Mouse (Mus musculus) right cerebral cortex, adult 2 months (tissue): ENCODE measurements around the gene Sbk1.
"Not testable (repeated sequence)": the region's sequence is repeated elsewhere in the genome, so short reads cannot be mapped to it uniquely, and the experiment has no call there.

ENCODE experiments used
- DNase-seq, 2 experiments: peaks; one replicate each; pipeline ENCODE4 v3.0.0; 2021 to 2022; ENCODE audit warnings: low spot score in 2 of 2

Sbk1 gene

DNA sequence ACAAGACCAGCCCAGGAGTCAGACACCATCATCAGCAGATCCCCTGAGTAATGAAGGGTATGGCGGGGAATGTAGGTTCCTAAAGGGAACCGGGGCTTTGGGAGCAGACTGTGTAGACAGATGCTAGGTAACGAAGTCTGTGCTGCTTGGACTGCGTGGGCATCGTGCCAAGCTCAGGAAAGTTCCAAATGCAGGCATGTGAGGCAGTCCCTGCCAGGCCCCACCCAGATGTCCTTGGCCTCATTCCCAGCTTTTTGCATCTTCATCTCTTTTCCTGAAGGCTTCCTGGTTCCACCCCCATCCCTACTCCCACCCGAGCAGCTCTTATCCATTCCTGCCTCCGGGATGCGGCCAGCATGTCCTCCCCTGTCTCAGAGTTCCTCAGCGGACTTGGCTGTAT, 6.5 kb upstream of the Sbk1 start:
- DNase-seq, result peak; percentile 93

- DNase-seq, result no peak
Observed at GRCm38 (mm10) chr7:126266372-126266870, 6.0 kb upstream of the Sbk1 start.

DNA sequence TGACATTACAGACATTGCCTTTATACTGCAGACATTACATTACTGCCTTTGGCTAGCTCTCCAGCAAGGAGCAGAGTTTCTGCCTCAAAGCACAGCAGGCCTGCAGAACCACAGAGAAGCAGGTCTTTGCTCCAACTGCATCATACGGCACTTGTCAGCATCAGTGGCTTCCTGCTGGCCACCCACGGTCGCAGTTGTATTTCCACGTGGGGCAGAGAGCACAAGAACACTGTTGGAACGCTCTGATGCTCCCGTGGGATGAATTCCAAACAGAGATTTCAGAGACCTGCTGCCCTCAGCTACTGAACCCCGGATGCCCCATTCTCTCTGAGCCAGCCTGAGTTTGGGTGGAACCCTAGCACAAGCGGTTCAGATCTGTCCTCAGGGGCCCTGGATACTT, 4.8 kb upstream of the Sbk1 start:
- no peak for DNase-seq

- DNase-seq, result peak in 1 of 2 experiments; percentile 27
Observed at GRCm38 (mm10) chr7:126272770-126273311, 422 bp downstream of the Sbk1 start.

DNA sequence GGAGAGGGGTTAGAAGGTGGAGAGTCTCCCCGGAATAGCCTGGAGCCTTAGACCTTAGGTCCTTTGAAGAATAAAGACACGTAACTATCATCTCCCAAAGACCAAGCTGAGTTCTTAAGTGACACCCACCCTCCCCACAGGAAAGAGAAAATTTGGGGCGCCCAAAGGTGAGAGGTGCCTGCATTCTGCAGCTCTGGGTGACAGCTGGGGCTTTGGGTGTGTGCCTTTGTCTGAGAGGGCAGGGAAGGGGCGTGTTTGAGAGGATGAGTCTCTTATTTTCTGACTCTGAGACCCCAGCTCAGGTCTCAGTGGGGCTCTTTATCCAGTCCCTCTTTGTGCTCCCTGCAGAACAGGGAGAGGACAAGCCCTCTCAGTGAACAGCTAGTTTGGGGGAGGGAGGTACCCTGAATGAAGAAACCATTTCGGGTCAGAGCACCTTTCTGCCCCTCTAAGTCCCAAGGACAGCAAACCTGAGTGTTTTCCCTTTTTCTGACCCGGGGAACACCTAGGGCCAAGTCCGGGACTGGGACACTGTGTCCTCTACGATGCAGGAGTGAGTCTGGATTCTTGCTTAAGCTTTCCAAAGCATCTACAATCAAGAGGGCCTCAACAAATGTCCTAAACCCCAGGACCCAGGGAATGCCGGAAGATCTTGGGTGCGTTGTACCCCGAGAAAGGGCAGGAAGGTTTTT, 1.1 kb downstream of the Sbk1 start:
- DNase-seq, result no peak

- DNase-seq, result no peak
Observed at GRCm38 (mm10) chr7:126274137-126274536, 1.7 kb downstream of the Sbk1 start.

DNA sequence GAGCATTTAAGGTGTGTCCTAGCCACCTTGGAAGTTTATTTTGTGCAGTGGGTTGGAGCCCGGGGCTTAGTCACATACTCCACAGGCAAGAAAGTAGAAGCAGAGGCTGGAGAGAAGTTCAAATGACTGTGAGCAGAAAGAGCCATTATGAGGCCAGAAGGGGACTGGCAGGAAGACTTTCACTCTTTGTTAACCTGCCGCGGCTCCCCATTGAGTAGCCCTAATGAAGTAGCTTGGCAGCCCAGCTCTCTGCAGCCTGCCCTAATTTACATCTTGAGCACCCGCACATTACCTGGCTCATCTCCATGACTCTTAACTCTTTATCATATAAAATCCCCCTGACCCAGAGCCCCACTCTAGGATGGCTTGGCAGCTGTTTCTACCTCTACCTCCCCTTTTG, 2.2 kb downstream of the Sbk1 start:
- DNase-seq, result peak in 1 of 2 experiments; percentile 28

DNA sequence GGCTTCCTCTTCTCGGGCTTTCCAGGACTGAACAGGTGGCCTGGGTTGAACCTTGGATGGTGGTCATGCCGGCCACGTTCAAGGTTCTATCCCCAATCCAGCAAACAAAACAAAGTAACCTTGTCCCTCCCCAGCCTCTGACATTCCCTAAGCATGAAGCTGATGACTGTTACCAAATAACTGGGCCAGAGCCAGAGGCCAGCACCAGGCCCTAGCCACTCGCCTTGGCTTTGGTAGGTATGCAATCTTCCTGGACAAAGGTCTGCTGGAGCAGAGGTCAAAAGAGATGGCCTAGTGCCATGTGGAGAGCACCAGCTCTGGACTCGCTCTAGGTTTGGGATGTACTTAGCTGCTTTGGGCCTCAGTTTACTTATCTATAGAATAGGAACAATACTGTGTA, 3.3 kb downstream of the Sbk1 start:
- DNase-seq, result no peak

DNA sequence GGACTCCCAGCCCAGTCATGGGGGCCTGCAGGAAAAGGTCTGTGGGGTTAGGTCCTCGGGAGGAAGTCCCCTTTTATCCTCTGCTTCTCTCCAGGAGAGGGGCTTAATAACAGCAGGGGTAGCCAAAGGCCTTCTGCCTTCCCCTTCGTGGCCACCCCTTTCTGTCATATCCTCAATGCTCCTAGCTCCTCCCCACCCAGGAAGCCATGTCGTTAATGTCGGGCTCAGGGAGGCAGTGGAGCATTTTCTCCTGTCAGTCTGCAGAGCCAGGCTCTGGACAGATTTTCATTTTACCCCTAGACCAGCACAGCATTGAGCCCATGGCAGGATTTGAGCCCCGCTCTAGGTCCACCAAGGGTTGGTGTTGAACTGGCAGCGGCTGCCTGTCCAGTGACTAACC, 3.9 kb downstream of the Sbk1 start:
- DNase-seq, result no peak

- no peak for DNase-seq
Observed at GRCm38 (mm10) chr7:126277536-126278295, 5.3 kb downstream of the Sbk1 start.

DNA sequence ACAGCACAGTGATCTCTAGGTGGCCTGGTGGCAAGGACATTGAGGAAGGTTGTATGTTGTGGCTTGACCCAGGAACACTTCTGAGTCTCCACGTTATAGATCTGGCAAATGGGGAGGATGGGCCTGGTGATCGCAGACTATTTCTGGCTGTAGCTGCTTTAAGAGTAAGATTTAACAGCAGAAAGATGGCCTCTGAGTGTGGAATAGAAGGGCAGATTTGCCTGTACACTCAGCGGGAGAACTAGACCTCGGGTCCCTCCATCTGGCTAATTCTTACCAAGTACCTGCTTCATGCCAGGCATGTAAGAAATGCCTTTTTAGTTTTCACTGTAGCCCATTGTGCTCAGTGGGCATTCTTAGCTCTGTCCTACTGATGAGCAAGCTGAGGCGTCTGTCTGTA, 6.4 kb downstream of the Sbk1 start:
- DNase-seq, result no peak

GRCm38 (mm10) chr7:126279774-126280482, 7.5 kb downstream of the Sbk1 start:
- DNase-seq, result no peak

- DNase-seq, result no peak
Observed at GRCm38 (mm10) chr7:126280696-126281095, 8.3 kb downstream of the Sbk1 start.

DNA sequence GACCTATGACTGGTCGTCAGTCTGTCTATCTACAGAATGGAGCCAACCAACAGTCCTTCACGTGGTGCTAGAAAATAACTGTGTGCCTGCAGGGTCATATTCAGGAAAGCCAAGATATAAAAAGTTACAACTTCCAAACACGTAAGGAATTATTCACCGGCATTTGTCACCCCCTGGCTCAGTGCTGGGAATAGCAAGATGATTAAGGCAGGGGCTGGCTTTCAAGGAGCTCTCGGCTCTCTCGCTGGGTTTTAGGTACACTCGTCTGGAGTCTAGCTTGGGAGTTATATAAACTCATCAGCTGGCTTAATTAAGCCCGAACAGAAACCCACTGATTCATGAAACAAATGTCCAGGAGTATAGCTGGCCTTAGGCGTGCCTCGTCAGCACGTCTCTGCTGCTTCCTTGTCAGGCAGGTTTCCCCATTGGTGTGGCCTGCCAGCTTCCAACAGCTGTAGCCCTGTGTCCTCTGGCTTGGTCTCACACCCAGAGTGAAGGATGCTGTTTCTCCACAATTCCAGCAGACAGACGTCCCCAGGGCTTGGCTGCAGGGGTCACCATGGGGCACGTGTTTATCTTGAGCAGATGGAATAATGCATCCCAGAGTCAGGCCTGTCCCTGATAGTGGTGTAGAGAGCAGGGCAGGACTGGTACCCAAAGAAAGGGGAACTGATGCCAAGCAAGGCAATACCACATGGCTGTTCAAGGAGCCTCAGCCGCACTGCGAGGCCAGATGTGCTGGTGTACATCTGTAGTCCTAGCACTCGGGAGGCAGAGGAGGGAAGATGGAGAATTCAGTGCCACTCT, 9.7 kb downstream of the Sbk1 start:
- peak; percentile 51 to 57 for DNase-seq

GRCm38 (mm10) chr7:126282683-126282990, 10.2 kb downstream of the Sbk1 start:
- DNase-seq, result not testable (repeated sequence)

DNA sequence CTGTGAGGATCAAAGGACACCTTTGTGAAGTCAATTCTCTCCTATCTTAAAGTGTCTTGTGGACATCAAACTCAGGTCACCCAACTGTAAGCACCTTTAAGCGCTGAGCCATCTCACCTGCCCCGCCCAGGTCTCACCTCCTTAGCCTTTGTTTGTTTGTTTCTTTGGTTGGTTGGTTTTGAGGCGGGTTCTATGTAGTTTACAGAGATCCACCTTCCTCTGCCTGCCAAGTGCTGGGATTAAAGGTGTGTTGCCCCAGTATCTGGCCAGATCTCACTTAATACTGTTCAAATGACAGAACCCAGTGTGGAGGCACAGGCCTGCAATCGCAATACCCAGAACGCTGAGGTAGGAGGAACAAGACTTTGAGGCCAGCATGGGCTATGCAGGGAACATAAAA, 11.6 kb downstream of the Sbk1 start:
- DNase-seq, result no peak

DNA sequence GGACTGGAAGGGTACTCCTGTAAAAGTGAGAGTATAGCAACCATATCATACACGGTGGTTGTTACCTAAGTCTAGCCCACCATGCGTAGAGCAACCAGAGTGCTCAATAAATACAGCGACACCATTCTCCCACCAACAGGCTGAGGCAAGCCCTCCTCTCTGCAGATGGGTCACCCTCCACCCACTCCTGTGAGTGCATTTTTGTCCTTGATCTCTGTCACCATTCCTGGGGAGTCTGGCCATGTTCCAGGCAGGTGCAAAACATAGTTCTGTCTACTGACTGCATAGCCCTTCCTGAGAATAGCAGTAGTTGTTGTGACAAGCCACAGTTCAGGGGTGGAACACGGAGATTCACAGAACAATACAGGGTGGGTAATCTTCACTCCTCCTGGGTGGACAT, 12.0 kb downstream of the Sbk1 start:
- DNase-seq, result no peak

GRCm38 (mm10) chr7:126284865-126285264, 12.4 kb downstream of the Sbk1 start:
- peak in 1 of 2 experiments; percentile 65 for DNase-seq

DNA sequence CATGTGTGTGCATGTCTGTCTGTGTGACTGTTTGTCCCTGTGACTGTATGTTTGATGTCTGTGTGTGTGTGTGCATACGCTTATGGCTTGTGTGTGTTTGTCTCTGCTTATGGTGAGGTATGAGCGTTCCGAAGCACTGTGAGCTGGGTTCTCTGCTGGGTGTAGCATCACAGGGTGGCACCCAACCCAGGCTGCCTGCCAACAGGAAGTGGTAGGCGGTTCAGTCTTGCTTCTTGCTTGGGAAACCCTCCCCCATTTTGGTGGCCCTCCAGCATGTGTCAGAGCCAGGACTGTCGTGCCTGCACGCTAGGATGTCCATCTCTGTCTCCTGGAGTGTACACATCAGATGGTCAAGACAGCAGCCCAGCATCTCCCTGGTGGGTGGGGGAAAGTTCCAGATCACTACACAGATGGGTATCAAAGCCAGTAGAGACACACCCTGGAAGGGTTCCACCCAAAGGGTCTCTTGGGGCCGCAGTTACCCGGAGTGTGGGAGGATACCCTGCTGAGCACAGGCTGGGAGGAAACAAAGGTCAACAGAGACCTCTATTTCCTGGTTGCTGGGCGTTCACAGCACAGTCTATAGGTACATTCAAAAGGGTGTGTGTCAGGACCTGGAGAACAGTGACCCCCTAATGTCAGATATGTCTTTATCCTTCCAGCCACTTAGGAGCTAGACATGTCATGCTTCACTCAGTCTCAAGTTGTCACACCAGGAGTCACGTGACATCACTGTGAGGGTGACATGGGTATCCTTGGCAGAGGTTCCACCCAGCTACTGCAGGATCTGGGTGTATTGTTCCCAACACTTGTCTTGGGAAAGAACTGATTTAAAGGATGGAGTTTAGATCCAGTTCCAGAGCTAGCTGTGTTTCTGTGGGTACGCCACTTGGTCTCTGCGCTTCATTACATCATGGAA, 13.1 kb downstream of the Sbk1 start:
- DNase-seq, result peak; percentile 94

GRCm38 (mm10) chr7:126286311-126286710, 13.9 kb downstream of the Sbk1 start:
- no peak for DNase-seq
